Mouse (Mus musculus) spleen, adult 2 months (tissue): Measurements from ENCODE around the gene Tns3.

Experiments
- CTCF ChIP-seq: fragments of 200-500 bp; IDR thresholded peaks from 2 replicates; pipeline ENCODE4 v1.5.1; 2011; ENCODE audit warnings: mild to moderate bottlenecking, inconsistent platforms; ENCODE audit not compliant: insufficient read depth, insufficient read length, insufficient replicate concordance; ENCODE audit errors: extremely low read depth
- POLR2A ChIP-seq: fragments of 200-500 bp; IDR thresholded peaks from 2 replicates; pipeline ENCODE4 v1.6.1; 2011; ENCODE audit warnings: low read depth, low read length, inconsistent platforms

DNA sequence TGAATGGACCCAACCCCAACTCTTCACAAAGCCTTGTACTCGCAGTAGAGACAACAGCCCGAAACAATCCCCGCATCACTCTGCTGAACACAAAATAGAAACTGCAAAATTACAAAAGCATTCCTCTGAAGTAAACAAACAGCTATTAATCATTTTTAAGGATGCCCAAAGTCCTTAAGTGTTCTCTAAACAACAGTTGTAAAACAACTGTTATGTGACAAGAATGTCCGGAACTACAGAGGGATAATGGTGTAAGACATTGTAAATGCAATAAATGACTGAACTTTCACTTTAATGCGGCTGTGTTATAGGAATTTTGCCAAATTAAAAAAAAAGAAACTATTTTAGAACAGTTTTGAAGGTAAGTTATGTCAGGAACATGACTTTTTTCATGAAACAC lies 190.7 kb downstream of the Tns3 start:
- TF ChIP-seq CTCF (no peak), POLR2A (no peak)
